21 mouse cellular contexts compared by ENCODE assay signal in genomic region chr2:170926237-170926636, GRCm38 (mm10).
"Had no signal": no experiment of that assay in that cellular context is flagged by ENCODE, and none has a peak within 500 bp of the region (broad histone marks: within the 10 kb centered on the region; RNA-seq: fewer than 3 reads in every experiment).

No protein-coding gene starts in this region.

- H3K9ac ChIP-seq: liver, postnatal 0 days; lung, embryonic 15.5 days; midbrain, embryonic 12.5 days; neural tube, embryonic 13.5 days; neural tube, embryonic 15.5 days; stomach, embryonic 15.5 days had no signal

- H3K4me3 ChIP-seq: lung, embryonic 15.5 days; megakaryocyte, embryonic 14.5 days; midbrain, embryonic 10.5 days; midbrain, embryonic 12.5 days; myocyte; neural tube, embryonic 13.5 days; neural tube, embryonic 15.5 days; stomach, embryonic 15.5 days had no signal

- H3K4me1 ChIP-seq: lung, embryonic 15.5 days; megakaryocyte, embryonic 14.5 days; midbrain, embryonic 10.5 days; stomach, embryonic 15.5 days had no signal

- DNase-seq: liver, postnatal 0 days; lung, adult 2 months; lung, postnatal 14 days; lung, postnatal 36 days; midbrain, embryonic 14.5 days; right cerebral cortex, postnatal 14 days; thymus, adult 2 months; thymus, postnatal 25 days; thymus, postnatal 4 days had no signal

- H3K27ac ChIP-seq: lung, embryonic 15.5 days; macrophage; midbrain, embryonic 10.5 days; midbrain, embryonic 12.5 days; neural tube, embryonic 13.5 days; neural tube, embryonic 15.5 days; stomach, embryonic 15.5 days; stomach, postnatal 0 days had no signal

- H3K27me3 ChIP-seq: lung, embryonic 15.5 days; megakaryocyte, embryonic 14.5 days; midbrain, embryonic 12.5 days; neural tube, embryonic 13.5 days; neural tube, embryonic 15.5 days; stomach, embryonic 15.5 days had no signal

- H3K36me3 ChIP-seq: lung, embryonic 15.5 days; midbrain, embryonic 10.5 days; midbrain, embryonic 12.5 days; neural tube, embryonic 13.5 days; neural tube, embryonic 15.5 days; stomach, embryonic 15.5 days had no signal

- H3K4me2 ChIP-seq: lung, embryonic 15.5 days; midbrain, embryonic 12.5 days; neural tube, embryonic 13.5 days; neural tube, embryonic 15.5 days; stomach, embryonic 15.5 days had no signal

- H3K9me3 ChIP-seq: lung, embryonic 15.5 days; midbrain, embryonic 10.5 days; midbrain, embryonic 12.5 days; neural tube, embryonic 13.5 days; neural tube, embryonic 15.5 days; stomach, embryonic 15.5 days had no signal

- ATAC-seq: liver, postnatal 0 days; lung, postnatal 0 days; midbrain, embryonic 16.5 days had no signal
